Mouse (Mus musculus): ENCODE results near the gene Gm49630.
"Not testable (repeated sequence)": the region's sequence is repeated elsewhere in the genome, so short reads cannot be mapped to it uniquely, and the experiment has no call there.

Gene Gm49630

GRCm38 (mm10) chr17:7366676-7367374 lies 5.0 kb downstream of the Gm49630 start:
- DNase-seq = not testable (repeated sequence)

GRCm38 (mm10) chr17:7366265-7366664 lies 5.5 kb downstream of the Gm49630 start:
- DNase-seq = not testable (repeated sequence)

GRCm38 (mm10) chr17:7365615-7366014 lies 6.2 kb downstream of the Gm49630 start:
- DNase-seq = not testable (repeated sequence)

- not testable (repeated sequence) for DNase-seq
These were observed 10.9 kb downstream of the Gm49630 start for GRCm38 (mm10) chr17:7360749-7361465.

DNA sequence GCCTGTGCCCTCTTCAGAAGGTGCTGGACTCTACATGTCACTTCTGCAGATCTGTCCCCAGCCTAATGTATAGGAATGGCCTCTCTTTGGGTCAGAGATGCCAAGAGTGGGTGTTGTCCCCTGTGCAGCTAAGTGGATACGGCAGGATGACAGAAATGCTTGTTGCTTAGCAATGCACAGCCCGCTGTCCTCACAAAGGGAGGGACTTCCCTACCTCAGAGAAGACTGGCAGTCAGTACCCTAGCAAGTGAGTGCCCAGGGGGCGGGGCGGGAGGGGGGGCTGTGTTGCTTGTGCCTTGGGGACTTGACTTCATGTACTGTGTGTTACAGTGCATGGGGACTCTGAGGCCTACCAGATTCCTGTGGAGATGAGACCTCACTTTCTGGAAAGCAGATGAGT lies 12.0 kb downstream of the Gm49630 start:
- not testable (repeated sequence) for DNase-seq

- not testable (repeated sequence) for DNase-seq
These were observed 19.2 kb downstream of the Gm49630 start, which contains the start of gene Ttll2 for GRCm38 (mm10) chr17:7352596-7352995. TSS of gene Ttll2 (minus strand) at chr17:7352696.

- DNase-seq = not testable (repeated sequence)
These were observed 23.0 kb downstream of the Gm49630 start for GRCm38 (mm10) chr17:7348765-7349164.

GRCm38 (mm10) chr17:7337381-7337780 lies 34.4 kb downstream of the Gm49630 start:
- not testable (repeated sequence) for DNase-seq

- DNase-seq = not testable (repeated sequence)
These were observed 39.0 kb downstream of the Gm49630 start for GRCm38 (mm10) chr17:7332745-7333144.

- not testable (repeated sequence) for DNase-seq
These were observed 45.4 kb downstream of the Gm49630 start for GRCm38 (mm10) chr17:7326415-7326814.

GRCm38 (mm10) chr17:7324346-7324745 lies 47.4 kb downstream of the Gm49630 start, which contains the start of gene Tcp10a:
TSS of gene Tcp10a (plus strand) at chr17:7324646.
- not testable (repeated sequence) for DNase-seq

- DNase-seq = not testable (repeated sequence)
These were observed 52.0 kb downstream of the Gm49630 start for GRCm38 (mm10) chr17:7319789-7320188.

DNA sequence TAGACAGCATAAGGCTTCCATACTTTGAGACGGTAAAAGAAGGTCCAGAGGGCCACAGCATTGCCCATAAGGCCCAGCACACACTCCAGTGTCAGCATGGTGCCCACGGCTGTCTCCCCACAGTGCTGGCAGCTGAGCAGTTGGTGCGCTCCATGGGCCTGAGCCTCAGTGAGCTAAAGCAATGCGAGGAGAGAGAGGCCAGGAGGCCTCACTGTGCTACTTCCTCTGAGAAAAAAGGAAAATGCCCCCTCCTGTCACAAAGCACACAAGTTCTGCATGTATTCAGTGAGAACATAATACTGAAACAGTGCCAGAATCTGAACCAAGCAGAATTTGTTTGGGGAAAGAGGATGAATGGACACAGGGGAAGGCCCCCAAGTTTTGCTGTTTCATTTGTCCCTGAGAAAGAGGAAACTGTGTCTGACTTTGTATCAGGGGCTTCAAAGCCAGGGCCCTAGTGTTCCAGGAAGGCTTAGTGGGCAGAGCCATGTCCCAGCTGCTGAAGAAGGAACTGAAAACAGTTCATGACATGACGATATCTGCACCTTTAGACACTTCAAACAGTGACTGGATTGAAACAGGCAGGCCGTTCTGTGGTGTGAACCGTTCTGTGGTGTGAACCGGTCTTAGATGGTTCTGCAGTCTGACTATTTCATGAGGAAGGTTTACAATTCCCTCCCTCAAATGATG lies 55.9 kb downstream of the Gm49630 start:
- DNase-seq = not testable (repeated sequence)

- DNase-seq = peak; percentile 11 to 16
These were observed 65.2 kb downstream of the Gm49630 start for GRCm38 (mm10) chr17:7306278-7307196.
